Mouse (Mus musculus) olfactory bulb, adult 2 months (tissue): ENCODE measurements around the gene Med27. TPM values are rescaled to one million over a fixed set of nuclear protein-coding genes. Genes with fewer than 3 reads are reported as not detected.

ENCODE experiments used
- H3K27ac ChIP-seq: fragments of 200-500 bp; 2 replicates; pipeline ENCODE4 v1.5.1; 2012; ENCODE audit warnings: low read depth, low read length; ENCODE audit not compliant: insufficient read depth
- H3K4me1 ChIP-seq: fragments of 200-500 bp; 2 replicates; pipeline ENCODE4 v1.6.1; 2012; ENCODE audit warnings: low read length; ENCODE audit not compliant: control insufficient read depth, insufficient read depth
- H3K4me3 ChIP-seq: fragments of 200-500 bp; 2 replicates; pipeline ENCODE4 v1.5.1; 2012; ENCODE audit warnings: mild to moderate bottlenecking, low read depth, low read length, moderate library complexity; ENCODE audit not compliant: insufficient read depth
- CTCF ChIP-seq: fragments of 200-500 bp; IDR thresholded peaks from 2 replicates; pipeline ENCODE4 v1.5.1; 2012; ENCODE audit warnings: low read depth, mild to moderate bottlenecking, low read length, moderate library complexity; ENCODE audit not compliant: insufficient read depth
- POLR2A ChIP-seq: fragments of 200-500 bp; IDR thresholded peaks from 2 replicates; pipeline ENCODE4 v1.6.1; 2012; ENCODE audit warnings: mild to moderate bottlenecking, low read depth, low read length, moderate library complexity; ENCODE audit not compliant: insufficient read depth
- WGBS: fragments of 180-500 bp; shearing (Covaris S2); methylation state at CpG from one replicate; pipeline ENCODE4 v1.1.7; 2018; 5-methylcytosine and 5-hydroxymethylcytosine counted together
- polyA plus RNA-seq: library from polyadenylated mRNA; stranded (reverse); fragments of >200 nt; gene quantifications from 2 replicates; pipeline ENCODE4 v1.2.4, GENCODE M21; 2012; ENCODE audit warnings: low replicate concordance; ENCODE audit not compliant: missing spikeins, insufficient read depth, insufficient read length

The Med27 gene
- polyA plus RNA-seq, 1 experiment, result not detected

GRCm38 (mm10) chr2:29385405-29385804 lies 38.8 kb downstream of the Med27 start:
- 73% methylated on average over 10 of the region's 10 CpGs for WGBS
- TF ChIP-seq POLR2A (no peak), CTCF (no peak)
- H3K27ac ChIP-seq, result no peak overlapping the region
- H3K4me1 ChIP-seq, result 0 out of 2 replicates have a peak, but pooled peaks cover 3% of the 10 kb centered on the region
- no peak overlapping the region for H3K4me3 ChIP-seq

GRCm38 (mm10) chr2:29387268-29387667 lies 40.6 kb downstream of the Med27 start:
- Histone ChIP-seq H3K4me1 (0 out of 2 replicates have a peak, but pooled peaks cover 3% of the 10 kb centered on the region), H3K4me3 (no peak overlapping the region), H3K27ac (no peak overlapping the region)
- whole genome bisulfite sequencing, result 97% methylated on average over 2 of the region's 2 CpGs
- no peak for TF ChIP-seq CTCF
- no peak for TF ChIP-seq POLR2A

- H3K27ac ChIP-seq, result no peak overlapping the region
- no peak overlapping the region for H3K4me3 ChIP-seq
- no peak for TF ChIP-seq POLR2A
- TF ChIP-seq CTCF, result no peak
- 0 out of 2 replicates have a peak, but pooled peaks cover 3% of the 10 kb centered on the region for H3K4me1 ChIP-seq
- 88% methylated on average over 7 of the region's 7 CpGs for WGBS
Observed at GRCm38 (mm10) chr2:29388937-29389336, 42.3 kb downstream of the Med27 start.

GRCm38 (mm10) chr2:29391086-29391485 lies 44.5 kb downstream of the Med27 start:
- Histone ChIP-seq H3K4me3 (no peak overlapping the region), H3K4me1 (peaks cover 3% of the 10 kb centered on the region; the same call in 1 of the 2 replicates), H3K27ac (no peak overlapping the region)
- WGBS, result 88% methylated on average over 4 of the region's 4 CpGs
- TF ChIP-seq CTCF, result no peak
- TF ChIP-seq POLR2A, result no peak

GRCm38 (mm10) chr2:29391996-29392395 lies 45.4 kb downstream of the Med27 start:
- no peak overlapping the region for H3K27ac ChIP-seq
- TF ChIP-seq CTCF (no peak), POLR2A (no peak)
- H3K4me3 ChIP-seq, result no peak overlapping the region
- 88% methylated on average over 1 of the region's 1 CpGs for WGBS
- H3K4me1 ChIP-seq, result peaks cover 4% of the 10 kb centered on the region; the same call in 1 of the 2 replicates

- TF ChIP-seq CTCF (no peak), POLR2A (no peak)
- 94% methylated on average over 7 of the region's 7 CpGs for WGBS
- Histone ChIP-seq H3K27ac (no peak overlapping the region), H3K4me1 (peaks cover 17% of the 10 kb centered on the region), H3K4me3 (no peak overlapping the region)
Observed at GRCm38 (mm10) chr2:29400234-29400633, 53.6 kb downstream of the Med27 start.

GRCm38 (mm10) chr2:29400812-29401211 lies 54.2 kb downstream of the Med27 start:
- H3K27ac ChIP-seq, result no peak overlapping the region
- H3K4me3 ChIP-seq, result no peak overlapping the region
- H3K4me1 ChIP-seq, result peaks cover 15% of the 10 kb centered on the region
- WGBS, result 92% methylated on average over 3 of the region's 3 CpGs
- TF ChIP-seq POLR2A, result no peak
- TF ChIP-seq CTCF, result no peak

GRCm38 (mm10) chr2:29401868-29402267 lies 55.2 kb downstream of the Med27 start:
- 100% methylated on average over 1 of the region's 1 CpGs for WGBS
- Histone ChIP-seq H3K27ac (no peak overlapping the region), H3K4me1 (peaks cover 13% of the 10 kb centered on the region), H3K4me3 (no peak overlapping the region)
- TF ChIP-seq POLR2A (no peak), CTCF (no peak)

GRCm38 (mm10) chr2:29402550-29403076 lies 56.0 kb downstream of the Med27 start:
- 62% methylated on average over 3 of the region's 3 CpGs for WGBS
- H3K27ac ChIP-seq, result no peak overlapping the region
- TF ChIP-seq CTCF (no peak), POLR2A (no peak)
- no peak overlapping the region for H3K4me3 ChIP-seq
- peaks cover 13% of the 10 kb centered on the region for H3K4me1 ChIP-seq
